Mouse (Mus musculus) neural tube, embryonic 10.5 days (tissue): ENCODE results near the gene Clint1.
"Not testable (repeated sequence)": the region's sequence is repeated elsewhere in the genome, so short reads cannot be mapped to it uniquely, and the experiment has no call there.

Experiments used
- DNase-seq: peaks from one replicate; pipeline ENCODE4 v3.0.0-alpha.2; 2017; ENCODE audit warnings: low spot score; ENCODE audit errors: extremely low spot score

The Clint1 gene

GRCm38 (mm10) chr11:45847548-45847947 is 4.3 kb upstream of the Clint1 start:
- no peak for DNase-seq

- no peak for DNase-seq
Measured at GRCm38 (mm10) chr11:45848253-45848652, 3.6 kb upstream of the Clint1 start.

GRCm38 (mm10) chr11:45849203-45849602 is 2.6 kb upstream of the Clint1 start:
- DNase-seq, result no peak

- no peak for DNase-seq
Measured at GRCm38 (mm10) chr11:45849859-45850258, 2.0 kb upstream of the Clint1 start.

GRCm38 (mm10) chr11:45850317-45850716 is 1.5 kb upstream of the Clint1 start:
- no peak for DNase-seq

- DNase-seq, result peak; percentile 56
Measured at GRCm38 (mm10) chr11:45852124-45852994, 508 bp downstream of the Clint1 start.

- no peak for DNase-seq
Measured at GRCm38 (mm10) chr11:45852995-45853317, 1.1 kb downstream of the Clint1 start.

GRCm38 (mm10) chr11:45853916-45854315 is 2.1 kb downstream of the Clint1 start:
- no peak for DNase-seq

- DNase-seq, result no peak
Measured at GRCm38 (mm10) chr11:45854381-45854780, 2.5 kb downstream of the Clint1 start.

- peak; percentile 15 for DNase-seq
Measured at GRCm38 (mm10) chr11:45855407-45856148, 3.7 kb downstream of the Clint1 start.

- DNase-seq, result no peak
Measured at GRCm38 (mm10) chr11:45856149-45856516, 4.3 kb downstream of the Clint1 start.

- DNase-seq, result no peak
Measured at GRCm38 (mm10) chr11:45861334-45861733, 9.5 kb downstream of the Clint1 start.

GRCm38 (mm10) chr11:45864409-45864808 is 12.6 kb downstream of the Clint1 start:
- no peak for DNase-seq

- no peak for DNase-seq
Measured at GRCm38 (mm10) chr11:45865861-45866260, 14.0 kb downstream of the Clint1 start.

GRCm38 (mm10) chr11:45866534-45866933 is 14.7 kb downstream of the Clint1 start:
- no peak for DNase-seq

GRCm38 (mm10) chr11:45873666-45874065 is 21.8 kb downstream of the Clint1 start:
- DNase-seq, result no peak

- DNase-seq, result no peak
Measured at GRCm38 (mm10) chr11:45874251-45874650, 22.4 kb downstream of the Clint1 start.

GRCm38 (mm10) chr11:45875351-45875935 is 23.6 kb downstream of the Clint1 start:
- DNase-seq, result no peak

GRCm38 (mm10) chr11:45876036-45876435 is 24.2 kb downstream of the Clint1 start:
- no peak for DNase-seq

- DNase-seq, result not testable (repeated sequence)
Measured at GRCm38 (mm10) chr11:45879366-45879765, 27.5 kb downstream of the Clint1 start.

GRCm38 (mm10) chr11:45881026-45881682 is 29.3 kb downstream of the Clint1 start:
- DNase-seq, result no peak

GRCm38 (mm10) chr11:45881683-45882068 is 29.8 kb downstream of the Clint1 start:
- DNase-seq, result no peak
